Mouse (Mus musculus): ENCODE results near the gene Hspbap1. TPM values are rescaled to one million over a fixed set of nuclear protein-coding genes. Genes with fewer than 3 reads are reported as not detected.

Hspbap1 gene
- polyA plus RNA-seq, 1 experiment from 2014 or later = 19.9 TPM

GRCm38 (mm10) chr16:35768785-35769642 is 1.2 kb upstream of the Hspbap1 start, which contains the start of gene Dirc2:
TSS of gene Dirc2 (minus strand) at chr16:35769356.
- H3K9ac ChIP-seq (ENCODE audit: low read length) = peak within 1 kb of the TSS; percentile 74
- DNase-seq (ENCODE audit: low spot score) (peak; percentile 87), ATAC-seq (replicated peaks; ENCODE audit: low FRiP score, low TSS enrichment, low read depth) (peak; percentile 76)
- no peaks in the 10 kb centered on the region for H3K9me3 ChIP-seq (ENCODE audit: control insufficient read depth, low read length)
- H3K27me3 ChIP-seq (replicated peaks; ENCODE audit: control insufficient read depth, insufficient read depth, low read length) = no peaks in the 10 kb centered on the region
- H3K4me2 ChIP-seq (ENCODE audit: low read length) = peak within 1 kb of the TSS; percentile 63
- peak within 1 kb of the TSS; percentile 64 for H3K27ac ChIP-seq (ENCODE audit: low read depth)
- no peaks in the 10 kb centered on the region for H3K36me3 ChIP-seq (ENCODE audit: control insufficient read depth, insufficient read depth, low read length)
- H3K4me1 ChIP-seq (replicated peaks; ENCODE audit: control insufficient read depth, insufficient read depth, low read length) = peaks cover 11% of the 10 kb centered on the region
- peak within 1 kb of the TSS; percentile 89 for H3K4me3 ChIP-seq (ENCODE audit: low read depth, low read length)
- under 1% methylated on average over 59 of the region's 78 CpGs for WGBS

GRCm38 (mm10) chr16:35771141-35771540 is 966 bp downstream of the Hspbap1 start:
- no peaks in the 10 kb centered on the region for H3K27me3 ChIP-seq (replicated peaks; ENCODE audit: control insufficient read depth, insufficient read depth, low read length)
- no peak overlapping the region for H3K27ac ChIP-seq (ENCODE audit: low read depth)
- H3K4me1 ChIP-seq (replicated peaks; ENCODE audit: control insufficient read depth, insufficient read depth, low read length) = peaks cover 11% of the 10 kb centered on the region
- no peak overlapping the region for H3K9ac ChIP-seq (ENCODE audit: low read length)
- no peak for ATAC-seq (replicated peaks; ENCODE audit: low FRiP score, low TSS enrichment, low read depth)
- DNase-seq (ENCODE audit: low spot score) = peak; percentile 56
- peak overlapping the region; percentile 63 for H3K4me2 ChIP-seq (ENCODE audit: low read length)
- H3K36me3 ChIP-seq (ENCODE audit: control insufficient read depth, insufficient read depth, low read length) = no peaks in the 10 kb centered on the region
- 19% methylated on average over 8 of the region's 8 CpGs for WGBS
- no peaks in the 10 kb centered on the region for H3K9me3 ChIP-seq (ENCODE audit: control insufficient read depth, low read length)
- peak overlapping the region; percentile 89 for H3K4me3 ChIP-seq (ENCODE audit: low read depth, low read length)

GRCm38 (mm10) chr16:35771606-35772005 is 1.4 kb downstream of the Hspbap1 start:
- H3K9me3 ChIP-seq (ENCODE audit: control insufficient read depth, low read length) = no peaks in the 10 kb centered on the region
- H3K4me3 ChIP-seq (ENCODE audit: low read depth, low read length) = no peak overlapping the region
- DNase-seq (ENCODE audit: low spot score) = peak; percentile 47
- ATAC-seq (replicated peaks; ENCODE audit: low FRiP score, low TSS enrichment, low read depth) = no peak
- WGBS = 90% methylated on average over 5 of the region's 5 CpGs
- H3K36me3 ChIP-seq (ENCODE audit: control insufficient read depth, insufficient read depth, low read length) = no peaks in the 10 kb centered on the region
- H3K4me2 ChIP-seq (ENCODE audit: low read length) = no peak overlapping the region; the same call in 1 of the 2 replicates
- peaks cover 11% of the 10 kb centered on the region for H3K4me1 ChIP-seq (replicated peaks; ENCODE audit: control insufficient read depth, insufficient read depth, low read length)
- no peak overlapping the region for H3K27ac ChIP-seq (ENCODE audit: low read depth)
- H3K9ac ChIP-seq (ENCODE audit: low read length) = no peak overlapping the region
- H3K27me3 ChIP-seq (replicated peaks; ENCODE audit: control insufficient read depth, insufficient read depth, low read length) = no peaks in the 10 kb centered on the region

GRCm38 (mm10) chr16:35772598-35772997 is 2.4 kb downstream of the Hspbap1 start:
- DNase-seq (ENCODE audit: low spot score) (no peak), ATAC-seq (replicated peaks; ENCODE audit: low FRiP score, low TSS enrichment, low read depth) (no peak)
- Histone ChIP-seq H3K9ac (ENCODE audit: low read length) (no peak overlapping the region), H3K4me2 (ENCODE audit: low read length) (no peak overlapping the region), H3K9me3 (ENCODE audit: control insufficient read depth, low read length) (no peaks in the 10 kb centered on the region), H3K36me3 (ENCODE audit: control insufficient read depth, insufficient read depth, low read length) (no peaks in the 10 kb centered on the region), H3K4me1 (replicated peaks; ENCODE audit: control insufficient read depth, insufficient read depth, low read length) (peaks cover 11% of the 10 kb centered on the region), H3K27ac (ENCODE audit: low read depth) (no peak overlapping the region), H3K4me3 (ENCODE audit: low read depth, low read length) (no peak overlapping the region), H3K27me3 (replicated peaks; ENCODE audit: control insufficient read depth, insufficient read depth, low read length) (no peaks in the 10 kb centered on the region)
- 85% methylated on average over 5 of the region's 5 CpGs for WGBS

GRCm38 (mm10) chr16:35775835-35776234 is 5.7 kb downstream of the Hspbap1 start:
- ATAC-seq (replicated peaks; ENCODE audit: low FRiP score, low TSS enrichment, low read depth) (no peak), DNase-seq (ENCODE audit: low spot score) (no peak)
- H3K27ac ChIP-seq (ENCODE audit: low read depth) = no peak overlapping the region
- WGBS = 95% methylated on average over 1 of the region's 1 CpGs
- no peak overlapping the region for H3K4me2 ChIP-seq (ENCODE audit: low read length)
- no peaks in the 10 kb centered on the region for H3K9me3 ChIP-seq (ENCODE audit: control insufficient read depth, low read length)
- H3K36me3 ChIP-seq (ENCODE audit: control insufficient read depth, insufficient read depth, low read length) = no peaks in the 10 kb centered on the region
- H3K9ac ChIP-seq (ENCODE audit: low read length) = no peak overlapping the region
- no peak overlapping the region for H3K4me3 ChIP-seq (ENCODE audit: low read depth, low read length)
- no peaks in the 10 kb centered on the region for H3K27me3 ChIP-seq (replicated peaks; ENCODE audit: control insufficient read depth, insufficient read depth, low read length)
- peaks cover 2% of the 10 kb centered on the region for H3K4me1 ChIP-seq (replicated peaks; ENCODE audit: control insufficient read depth, insufficient read depth, low read length)

- Histone ChIP-seq H3K27ac (ENCODE audit: low read depth) (no peak overlapping the region), H3K9ac (ENCODE audit: low read length) (no peak overlapping the region), H3K36me3 (ENCODE audit: control insufficient read depth, insufficient read depth, low read length) (no peaks in the 10 kb centered on the region), H3K4me1 (replicated peaks; ENCODE audit: control insufficient read depth, insufficient read depth, low read length) (no peaks in the 10 kb centered on the region), H3K27me3 (replicated peaks; ENCODE audit: control insufficient read depth, insufficient read depth, low read length) (no peaks in the 10 kb centered on the region), H3K9me3 (ENCODE audit: control insufficient read depth, low read length) (no peaks in the 10 kb centered on the region), H3K4me3 (ENCODE audit: low read depth, low read length) (no peak overlapping the region), H3K4me2 (ENCODE audit: low read length) (no peak overlapping the region)
- no peak for ATAC-seq (replicated peaks; ENCODE audit: low FRiP score, low TSS enrichment, low read depth)
- WGBS = 87% methylated on average over 7 of the region's 7 CpGs
- DNase-seq (ENCODE audit: low spot score) = no peak
These were observed 6.6 kb downstream of the Hspbap1 start for GRCm38 (mm10) chr16:35776737-35777136.

GRCm38 (mm10) chr16:35777768-35778167 is 7.6 kb downstream of the Hspbap1 start:
- DNase-seq (ENCODE audit: low spot score) = no peak

GRCm38 (mm10) chr16:35779681-35780080 is 9.5 kb downstream of the Hspbap1 start:
- no peak for DNase-seq (ENCODE audit: low spot score)
- no peak overlapping the region for H3K27ac ChIP-seq (ENCODE audit: low read depth)
- ATAC-seq (replicated peaks; ENCODE audit: low FRiP score, low TSS enrichment, low read depth) = no peak
- WGBS = 82% methylated on average over 7 of the region's 7 CpGs
- no peaks in the 10 kb centered on the region for H3K9me3 ChIP-seq (ENCODE audit: control insufficient read depth, low read length)
- no peaks in the 10 kb centered on the region for H3K36me3 ChIP-seq (ENCODE audit: control insufficient read depth, insufficient read depth, low read length)
- no peak overlapping the region for H3K4me2 ChIP-seq (ENCODE audit: low read length)
- no peak overlapping the region for H3K4me3 ChIP-seq (ENCODE audit: low read depth, low read length)
- no peaks in the 10 kb centered on the region for H3K27me3 ChIP-seq (replicated peaks; ENCODE audit: control insufficient read depth, insufficient read depth, low read length)
- no peaks in the 10 kb centered on the region for H3K4me1 ChIP-seq (replicated peaks; ENCODE audit: control insufficient read depth, insufficient read depth, low read length)
- no peak overlapping the region for H3K9ac ChIP-seq (ENCODE audit: low read length)

More at GRCm38 (mm10) chr16:35777768-35778167, 7.6 kb downstream of the Hspbap1 start:
- Histone ChIP-seq H3K27me3 (replicated peaks; ENCODE audit: control insufficient read depth, insufficient read depth, low read length) (no peaks in the 10 kb centered on the region), H3K4me3 (ENCODE audit: low read depth, low read length) (no peak overlapping the region), H3K4me1 (replicated peaks; ENCODE audit: control insufficient read depth, insufficient read depth, low read length) (no peaks in the 10 kb centered on the region), H3K27ac (ENCODE audit: low read depth) (no peak overlapping the region), H3K9me3 (ENCODE audit: control insufficient read depth, low read length) (no peaks in the 10 kb centered on the region), H3K9ac (ENCODE audit: low read length) (no peak overlapping the region), H3K36me3 (ENCODE audit: control insufficient read depth, insufficient read depth, low read length) (no peaks in the 10 kb centered on the region), H3K4me2 (ENCODE audit: low read length) (no peak overlapping the region)
- no peak for ATAC-seq (replicated peaks; ENCODE audit: low FRiP score, low TSS enrichment, low read depth)
- 99% methylated on average over 4 of the region's 4 CpGs for WGBS

GRCm38 (mm10) chr16:35781096-35781495 is 10.9 kb downstream of the Hspbap1 start:
- ATAC-seq (replicated peaks; ENCODE audit: low FRiP score, low TSS enrichment, low read depth) = no peak
- H3K36me3 ChIP-seq (ENCODE audit: control insufficient read depth, insufficient read depth, low read length) = no peaks in the 10 kb centered on the region
- DNase-seq (ENCODE audit: low spot score) = no peak
- no peaks in the 10 kb centered on the region for H3K27me3 ChIP-seq (replicated peaks; ENCODE audit: control insufficient read depth, insufficient read depth, low read length)
- no peaks in the 10 kb centered on the region for H3K9me3 ChIP-seq (ENCODE audit: control insufficient read depth, low read length)
- H3K27ac ChIP-seq (ENCODE audit: low read depth) = no peak overlapping the region
- H3K4me2 ChIP-seq (ENCODE audit: low read length) = no peak overlapping the region
- H3K4me1 ChIP-seq (replicated peaks; ENCODE audit: control insufficient read depth, insufficient read depth, low read length) = no peaks in the 10 kb centered on the region
- no peak overlapping the region for H3K9ac ChIP-seq (ENCODE audit: low read length)
- WGBS = 88% methylated on average over 9 of the region's 9 CpGs
- no peak overlapping the region for H3K4me3 ChIP-seq (ENCODE audit: low read depth, low read length)
